Mouse (Mus musculus) CH12.LX (cell line): Measurements from ENCODE around the gene Acads.

ENCODE experiments used
- CTCF ChIP-seq, 2 experiments: IDR thresholded peaks in 1 of 2; conservative IDR thresholded peaks in 1 of 2; 2 replicates each; pipeline ENCODE4 v1.5.1; 2011 to 2012; ENCODE audit warnings: low read depth in 2 of 2, low read length in 2 of 2, improper control_type of control experiment in 1 of 2, inconsistent platforms in 1 of 2, mild to moderate bottlenecking in 1 of 2, moderate library complexity in 1 of 2
- KAT2A ChIP-seq: IDR thresholded peaks from 2 replicates; pipeline ENCODE4 v1.6.1; 2012; ENCODE audit warnings: low read length, improper control_type of control experiment, inconsistent platforms; ENCODE audit not compliant: insufficient replicate concordance
- MAX ChIP-seq: IDR thresholded peaks from 2 replicates; pipeline ENCODE4 v1.6.1; 2011; ENCODE audit warnings: low read length, improper control_type of control experiment
- RAD21 ChIP-seq: IDR thresholded peaks from 2 replicates; pipeline ENCODE4 v1.6.1; 2011; ENCODE audit warnings: low read depth, mild to moderate bottlenecking, low read length, improper control_type of control experiment, moderate library complexity

DNA sequence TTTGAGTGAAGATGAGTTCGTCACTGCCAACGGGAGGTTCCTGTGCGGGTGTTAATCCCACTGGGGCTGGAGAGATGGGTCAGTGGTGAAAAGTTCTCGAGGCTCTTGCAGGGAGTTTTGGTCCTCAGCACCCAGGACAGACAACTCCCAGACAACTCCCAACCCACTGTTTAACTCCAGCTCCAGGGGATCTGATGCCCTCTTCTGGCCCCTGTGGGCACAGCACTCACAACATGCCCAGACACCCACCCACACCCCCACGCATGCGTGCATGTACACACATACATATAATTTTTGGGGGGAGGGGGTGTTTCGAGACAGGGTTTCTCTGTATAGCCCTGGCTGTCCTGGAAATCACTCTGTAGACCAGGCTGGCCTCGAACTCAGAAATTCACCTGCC, 44.4 kb upstream of the Acads start:
- TF ChIP-seq MAX (no peak), RAD21 (peak; percentile 34), KAT2A (no peak), CTCF (conservative IDR thresholded peaks at IDR 0.05 in 1 of 2, IDR thresholded peaks at IDR 0.05 in 1 of 2; ENCODE audit: low read depth in 2 of 2, low read length in 2 of 2) (peak; percentile 37 to 58; a peak in 3 of 4 replicates)
